Mouse (Mus musculus) CH12.LX (cell line): ENCODE measurements around the gene Gm37240.

ENCODE experiments used
- CTCF ChIP-seq, 2 experiments: IDR thresholded peaks in 1 of 2; conservative IDR thresholded peaks in 1 of 2; 2 replicates each; pipeline ENCODE4 v1.5.1; 2011 to 2012; ENCODE audit warnings: low read depth in 2 of 2, low read length in 2 of 2, improper control_type of control experiment in 1 of 2, inconsistent platforms in 1 of 2, mild to moderate bottlenecking in 1 of 2, moderate library complexity in 1 of 2
- EP300 ChIP-seq: IDR thresholded peaks from 2 replicates; pipeline ENCODE4 v1.6.1; 2011; ENCODE audit warnings: low read length, improper control_type of control experiment
- IRF4 ChIP-seq: IDR thresholded peaks from 2 replicates; pipeline ENCODE4 v1.6.1; 2014; ENCODE audit warnings: low read depth, mild to moderate bottlenecking, inconsistent platforms, low read length, improper control_type of control experiment
- MAX ChIP-seq: IDR thresholded peaks from 2 replicates; pipeline ENCODE4 v1.6.1; 2011; ENCODE audit warnings: low read length, improper control_type of control experiment
- MEF2A ChIP-seq: IDR thresholded peaks from 2 replicates; pipeline ENCODE4 v1.6.1; 2014; ENCODE audit warnings: low read depth, mild to moderate bottlenecking, inconsistent platforms, low read length, improper control_type of control experiment, borderline replicate concordance
- POLR2A ChIP-seq: IDR thresholded peaks from 2 replicates; pipeline ENCODE4 v1.6.1; 2011; ENCODE audit warnings: low read depth, mild to moderate bottlenecking, improper control_type of control experiment, low read length
- RCOR1 ChIP-seq: conservative IDR thresholded peaks from 2 replicates; pipeline ENCODE4 v1.6.1; 2012; ENCODE audit warnings: low read depth, mild to moderate bottlenecking, inconsistent platforms, low read length, improper control_type of control experiment
- USF1 ChIP-seq: IDR thresholded peaks from 2 replicates; pipeline ENCODE4 v1.6.1; 2014; ENCODE audit warnings: low read depth, mild to moderate bottlenecking, inconsistent platforms, low read length, improper control_type of control experiment

- no peak for TF ChIP-seq IRF4
- TF ChIP-seq USF1: no peak
- no peak for TF ChIP-seq POLR2A
- no peak for TF ChIP-seq RCOR1
- TF ChIP-seq CTCF (conservative IDR thresholded peaks at IDR 0.05 in 1 of 2, IDR thresholded peaks at IDR 0.05 in 1 of 2; ENCODE audit: low read depth in 2 of 2, low read length in 2 of 2): no peak
- TF ChIP-seq EP300: no peak
- TF ChIP-seq MAX: no peak
- no peak for TF ChIP-seq MEF2A
These were observed 45.0 kb downstream of the Gm37240 start for GRCm38 (mm10) chr3:85842177-85842880.
